Mouse (Mus musculus): ENCODE results near the gene Irx2.
A peak's percentile ranks its signal among the peaks of the same experiment; 100 is the strongest.

Gene Irx2

DNA sequence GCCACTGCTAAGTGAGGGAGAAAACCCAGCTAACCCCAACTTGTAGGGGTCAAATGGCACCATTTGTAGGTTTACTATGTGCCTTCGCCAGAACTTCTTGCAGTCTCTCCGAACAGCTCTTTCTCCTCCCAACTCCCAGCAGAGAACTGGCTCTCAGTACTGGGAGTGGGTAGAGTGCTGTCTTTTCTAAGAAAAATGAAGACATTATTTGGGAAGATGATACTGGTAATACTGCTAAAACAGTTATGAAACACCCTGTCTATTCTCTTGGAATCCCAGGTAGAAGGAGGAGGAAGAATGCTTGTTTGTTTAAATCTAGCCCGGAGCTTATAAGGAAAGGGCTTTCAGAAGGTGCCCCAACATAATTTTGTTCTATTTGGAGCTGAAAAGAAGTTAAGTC, 8.9 kb downstream of the Irx2 start:
- DNase-seq: no peak

DNA sequence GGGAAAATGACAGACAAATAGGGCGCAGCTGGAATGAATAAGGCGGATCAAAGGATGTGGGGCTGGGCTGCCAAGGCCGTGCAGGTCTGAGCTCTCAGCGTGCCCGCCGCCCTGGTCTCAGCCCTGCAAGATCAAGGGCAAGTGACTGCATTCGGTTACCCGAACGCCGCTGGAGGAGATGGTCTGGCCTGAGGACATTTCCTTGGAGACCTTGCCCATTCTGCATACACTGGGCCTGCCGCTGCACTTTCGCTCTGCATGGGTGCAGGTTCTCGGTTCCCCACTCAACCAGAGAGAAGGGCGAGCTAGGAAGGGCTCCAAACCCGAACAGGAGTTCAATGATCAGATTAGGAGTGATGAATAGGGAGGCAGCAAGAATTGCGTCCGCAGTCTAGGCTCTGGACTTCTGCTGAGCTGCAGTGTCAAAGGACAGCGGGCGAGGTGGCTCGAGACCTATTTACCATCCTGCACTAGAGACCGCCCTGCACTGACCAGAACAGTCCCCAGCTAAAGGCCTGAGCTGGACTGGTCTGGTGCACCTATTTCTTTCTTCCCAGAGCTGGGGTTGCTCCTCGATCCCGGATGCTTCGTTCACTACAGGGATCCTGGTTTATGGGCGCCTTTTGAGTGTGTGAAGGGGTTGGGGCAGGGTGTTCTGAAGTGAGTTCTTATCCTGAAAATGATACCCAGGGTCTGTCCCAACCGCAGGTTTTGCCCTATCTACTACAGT, 9.9 kb downstream of the Irx2 start:
- peak; percentile 18 to 19 for DNase-seq

DNA sequence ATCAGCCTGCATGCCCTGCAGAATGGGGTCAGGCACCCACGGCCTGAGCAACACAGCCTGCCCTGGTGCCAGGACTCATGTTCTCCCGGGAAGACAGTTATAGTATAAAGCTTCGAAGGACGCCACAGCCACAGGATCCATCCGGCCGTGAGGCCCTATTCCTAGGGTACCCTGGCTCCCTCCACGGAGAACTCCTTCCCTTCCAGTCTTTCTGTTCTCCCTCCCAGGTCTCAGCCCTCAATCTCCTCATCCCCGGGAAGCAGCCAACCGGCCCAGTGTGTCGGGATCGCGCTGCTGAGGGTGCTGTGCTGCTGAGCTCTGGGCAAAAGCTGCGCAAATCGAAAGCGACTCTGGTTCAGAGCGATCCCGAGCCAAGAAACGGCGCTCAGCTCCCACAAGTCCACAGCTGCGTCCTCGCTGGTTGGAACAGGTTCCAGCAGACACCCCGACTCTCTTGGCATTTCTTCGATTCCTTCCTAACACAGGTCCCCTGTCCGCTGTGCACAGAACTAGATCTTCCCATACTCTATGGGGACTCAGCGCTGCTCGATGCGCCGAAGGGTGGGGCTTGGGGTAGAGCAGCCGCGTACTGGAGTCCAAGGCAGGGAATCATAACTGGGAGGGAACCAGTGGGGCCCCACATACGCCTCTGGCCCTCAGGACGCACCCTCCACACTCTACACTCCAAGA, 11.0 kb downstream of the Irx2 start:
- DNase-seq: peak; percentile 27 to 55

DNA sequence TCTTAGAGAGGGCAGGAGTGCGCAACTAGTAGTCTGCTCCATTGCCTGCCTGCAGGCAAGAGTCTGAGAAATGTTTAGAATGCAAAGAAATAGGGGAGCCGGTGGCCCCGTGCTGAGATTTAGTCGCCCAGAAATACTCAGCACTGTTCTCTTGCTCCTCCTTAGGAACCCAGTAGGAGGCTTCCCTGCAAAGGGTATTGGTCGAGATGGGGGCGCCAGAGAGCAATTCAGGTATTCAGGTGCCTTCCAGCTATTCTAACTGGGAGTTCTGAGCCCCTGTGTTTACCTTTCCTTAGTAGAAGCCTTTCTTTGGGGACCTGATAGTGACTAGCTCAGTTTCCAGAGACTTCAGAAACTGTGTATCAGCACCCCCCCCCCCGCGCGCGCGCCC, 11.5 kb downstream of the Irx2 start:
- DNase-seq: peak; percentile 65 to 71

DNA sequence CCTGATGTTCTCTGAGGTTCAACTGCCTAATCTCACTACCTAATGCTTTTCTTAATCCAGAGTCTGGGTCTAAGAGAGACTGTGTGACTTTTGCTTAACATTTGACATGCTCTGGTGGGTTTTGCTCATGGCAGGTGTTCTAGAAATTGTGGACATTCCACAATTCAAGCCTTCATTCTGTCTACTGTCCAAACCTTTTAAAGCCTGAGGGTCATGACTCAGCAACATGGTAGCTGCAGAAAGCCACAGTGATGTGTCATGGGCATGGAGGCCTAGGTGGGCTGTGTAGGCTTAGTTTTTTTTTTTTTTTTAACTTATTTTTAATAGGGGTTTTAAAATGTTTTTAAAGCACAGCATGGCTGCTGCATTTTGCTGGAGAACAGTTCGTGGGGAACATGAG, 27.8 kb downstream of the Irx2 start:
- no peak for DNase-seq

DNA sequence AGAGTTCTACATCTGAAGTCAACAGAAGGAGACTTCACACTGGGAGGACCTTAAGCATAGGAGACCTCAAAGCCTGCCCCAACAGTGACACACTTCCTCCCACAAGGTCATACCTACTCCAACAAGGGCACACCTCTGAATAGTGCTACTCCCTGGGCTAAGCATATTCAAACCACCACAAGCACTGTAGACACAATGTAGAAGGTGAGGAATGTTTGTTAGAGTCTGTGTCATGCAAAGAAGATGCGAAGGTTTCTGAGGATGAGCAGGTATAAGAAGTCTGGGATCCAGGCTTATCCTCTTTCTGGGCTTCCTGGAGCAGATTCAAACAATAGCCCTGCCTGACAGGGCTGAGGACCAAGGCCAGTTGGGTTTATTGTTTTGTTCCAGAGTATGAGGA, 47.2 kb downstream of the Irx2 start:
- no peak for DNase-seq

Data from kidney, postnatal 4 days (tissue).